Mouse (Mus musculus) stomach, postnatal 0 days (tissue): Measurements from ENCODE around the gene AW549877. TPM values are rescaled to one million over a fixed set of nuclear protein-coding genes. Genes with fewer than 3 reads are reported as not detected.

Source experiments
- ATAC-seq: fragments of 200-750 bp; cut with Nextera tagmentation; 2 replicates; pipeline ENCODE4 v1.8.0; 2017; ENCODE audit not compliant: low FRiP score, low TSS enrichment
- DNase-seq: peaks from one replicate; pipeline ENCODE4 v3.0.0-alpha.2; 2016; ENCODE audit warnings: low spot score
- H3K27ac ChIP-seq: fragments of 300-500 bp; sonication (generic); replicated peaks from 2 replicates; pipeline ENCODE4 v1.5.1; 2014; ENCODE audit warnings: mild to moderate bottlenecking, control low read depth
- H3K27me3 ChIP-seq: fragments of 300-500 bp; sonication (generic); 2 replicates; pipeline ENCODE4 v1.6.1; 2014; ENCODE audit warnings: low read length; ENCODE audit not compliant: control insufficient read depth, insufficient read depth
- H3K36me3 ChIP-seq: fragments of 300-500 bp; sonication (generic); 2 replicates; pipeline ENCODE4 v1.6.1; 2014; ENCODE audit warnings: low read length, mixed read lengths; ENCODE audit not compliant: control insufficient read depth, insufficient read depth
- H3K4me1 ChIP-seq: fragments of 300-500 bp; sonication (generic); replicated peaks from 2 replicates; pipeline ENCODE4 v1.6.1; 2014; ENCODE audit warnings: antibody characterized with exemption; ENCODE audit not compliant: control insufficient read depth, insufficient read depth
- H3K4me2 ChIP-seq: fragments of 300-500 bp; sonication (generic); replicated peaks from 2 replicates; pipeline ENCODE4 v1.6.1; 2014; ENCODE audit warnings: low read depth, mild to moderate bottlenecking, control low read depth, moderate library complexity
- H3K4me3 ChIP-seq: fragments of 300-500 bp; sonication (generic); 2 replicates; pipeline ENCODE4 v1.5.1; 2014; ENCODE audit warnings: low read depth, low read length, control low read depth
- H3K9ac ChIP-seq: fragments of 300-500 bp; sonication (generic); 2 replicates; pipeline ENCODE4 v1.6.1; 2014; ENCODE audit warnings: mild to moderate bottlenecking, low read length, control low read depth, mixed read lengths
- H3K9me3 ChIP-seq: fragments of 300-500 bp; sonication (generic); 2 replicates; pipeline ENCODE4 v1.6.1; 2016; ENCODE audit warnings: low read length; ENCODE audit not compliant: control insufficient read depth
- CTCF ChIP-seq: IDR thresholded peaks from 2 replicates; pipeline ENCODE4 v1.5.1; 2016; ENCODE audit warnings: antibody characterized with exemption, low read depth, mild to moderate bottlenecking, moderate library complexity
- EP300 ChIP-seq: optimal IDR thresholded peaks from 2 replicates; pipeline ENCODE3; 2016; ENCODE audit warnings: antibody characterized with exemption
- WGBS: fragments of 180-500 bp; shearing (Covaris S2); extraction: QIAGEN DNeasy Blood & Tissue Kit; methylation state at CpG from one replicate; pipeline ENCODE4 v1.1.7; 2014; 5-methylcytosine and 5-hydroxymethylcytosine counted together
- polyA plus RNA-seq: library from polyadenylated mRNA; unstranded; fragments of >200 nt; fragmentation: Nextera tagmentation; extraction: Ambion mirVana; gene quantifications from 2 replicates; pipeline ENCODE4 v1.2.1, GENCODE M21; 2015

Gene AW549877
- polyA plus RNA-seq, 1 experiment from 2014 or later, result 10.9 TPM

DNA sequence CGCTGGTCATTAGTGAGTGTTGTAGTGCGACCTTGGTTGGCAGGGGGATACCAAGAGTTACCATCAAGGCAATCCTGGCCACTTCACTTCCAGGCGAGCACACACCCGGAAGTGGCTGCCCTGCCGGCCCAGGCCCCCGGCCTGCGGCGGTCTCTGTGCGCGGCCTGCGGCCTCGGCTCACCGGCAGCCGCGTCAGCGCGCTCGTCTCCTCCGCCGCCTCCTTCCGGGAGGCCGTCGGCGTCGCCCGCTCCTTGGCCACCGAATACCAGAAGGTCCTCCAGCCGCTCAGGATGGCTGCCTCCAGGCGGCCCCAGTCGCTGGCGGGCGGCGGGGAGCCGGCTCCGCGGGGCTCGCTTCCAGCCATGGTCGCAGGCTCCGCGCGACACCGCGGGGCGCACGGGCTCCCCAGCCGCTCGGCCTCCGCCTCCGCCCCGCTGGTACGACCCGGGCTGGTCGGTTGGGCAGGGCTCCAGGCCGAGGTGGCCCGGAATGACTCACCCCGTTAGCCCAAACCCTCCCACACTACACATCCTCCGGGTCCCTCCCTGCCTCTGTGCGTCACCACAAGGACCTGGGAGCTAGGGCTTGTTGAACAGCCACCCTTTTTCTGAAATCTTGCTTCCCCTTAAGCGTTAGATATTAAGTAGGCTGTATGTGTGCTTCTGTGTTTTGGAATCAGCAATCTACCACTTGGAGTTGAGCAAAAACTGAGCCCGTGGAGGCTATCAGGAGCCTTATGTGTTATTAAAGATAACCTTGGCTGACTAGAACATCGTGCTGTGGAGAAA, 16.3 kb downstream of the AW549877 start, which contains the start of gene Fbxo4:
Gene Fbxo4, minus strand, starts transcription at position 513 of the 788 bp plus-strand sequence.
- peak within 1 kb of the TSS; percentile 70 for H3K4me2 ChIP-seq
- H3K27me3 ChIP-seq, result no peaks in the 10 kb centered on the region
- 1% methylated on average over 54 of the region's 61 CpGs for WGBS
- ATAC-seq (peak; percentile 100), DNase-seq (peak; percentile 90)
- peak within 1 kb of the TSS; percentile 81 for H3K4me3 ChIP-seq
- H3K27ac ChIP-seq, result peak within 1 kb of the TSS; percentile 99
- H3K36me3 ChIP-seq, result no peaks in the 10 kb centered on the region
- H3K9ac ChIP-seq, result peak within 1 kb of the TSS; percentile 96
- no peaks in the 10 kb centered on the region for H3K4me1 ChIP-seq
- H3K9me3 ChIP-seq, result no peaks in the 10 kb centered on the region
- TF ChIP-seq EP300 (no peak), CTCF (no peak)

DNA sequence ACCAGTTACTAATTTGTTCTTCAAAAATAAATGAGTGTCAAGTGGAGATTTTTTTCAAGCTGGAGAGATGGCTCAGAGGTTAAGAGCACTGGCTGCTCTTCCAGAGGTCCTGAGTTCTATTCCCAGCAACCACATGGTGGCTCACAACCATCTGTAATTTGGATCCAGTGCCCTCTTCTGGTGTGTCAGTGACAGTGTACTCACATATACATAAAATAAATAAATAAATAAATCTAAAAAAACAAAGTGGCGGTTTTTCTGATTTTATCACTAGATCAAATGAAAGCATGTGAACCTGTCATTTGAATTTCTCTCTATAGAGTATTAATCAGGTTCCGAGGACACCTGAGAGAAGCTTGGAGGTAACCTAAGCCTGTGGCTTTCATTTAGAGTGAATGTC, 17.3 kb downstream of the AW549877 start:
- Histone ChIP-seq H3K9me3 (no peaks in the 10 kb centered on the region), H3K27ac (no peak overlapping the region), H3K27me3 (no peaks in the 10 kb centered on the region), H3K9ac (no peak overlapping the region), H3K4me1 (no peaks in the 10 kb centered on the region), H3K36me3 (no peaks in the 10 kb centered on the region), H3K4me3 (no peak overlapping the region), H3K4me2 (no peak overlapping the region)
- WGBS, result 89% methylated on average over 2 of the region's 2 CpGs
- TF ChIP-seq EP300 (no peak), CTCF (peak; percentile 47)
- ATAC-seq (no peak), DNase-seq (no peak)

DNA sequence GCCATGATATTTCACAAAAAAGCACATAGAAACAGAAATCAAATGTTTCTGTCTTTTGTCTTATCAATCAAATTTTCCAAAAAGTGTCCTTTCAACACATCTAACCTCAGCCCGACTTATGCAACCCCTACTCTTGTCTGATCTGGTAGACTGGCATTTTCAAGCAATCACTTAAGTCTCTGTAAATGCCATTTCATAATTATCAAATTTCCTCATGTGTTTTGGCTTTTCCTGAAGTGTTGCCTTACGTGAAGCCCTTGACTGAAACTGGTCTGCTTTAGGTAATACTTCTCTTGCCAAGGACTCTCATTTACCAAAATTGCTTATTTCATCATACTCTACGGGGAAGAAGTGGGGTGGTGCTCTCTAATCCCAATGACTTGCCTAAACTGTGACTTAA, 22.2 kb downstream of the AW549877 start:
- WGBS, result 89% methylated on average over 3 of the region's 3 CpGs
- ATAC-seq, result no peak
- Histone ChIP-seq H3K4me2 (no peak overlapping the region), H3K9ac (no peak overlapping the region), H3K36me3 (0 out of 2 replicates have a peak, but pooled peaks cover 4% of the 10 kb centered on the region), H3K4me1 (no peaks in the 10 kb centered on the region), H3K27ac (no peak overlapping the region), H3K9me3 (no peaks in the 10 kb centered on the region), H3K4me3 (no peak overlapping the region), H3K27me3 (no peaks in the 10 kb centered on the region)
- TF ChIP-seq EP300 (no peak), CTCF (no peak)
- no peak for DNase-seq

DNA sequence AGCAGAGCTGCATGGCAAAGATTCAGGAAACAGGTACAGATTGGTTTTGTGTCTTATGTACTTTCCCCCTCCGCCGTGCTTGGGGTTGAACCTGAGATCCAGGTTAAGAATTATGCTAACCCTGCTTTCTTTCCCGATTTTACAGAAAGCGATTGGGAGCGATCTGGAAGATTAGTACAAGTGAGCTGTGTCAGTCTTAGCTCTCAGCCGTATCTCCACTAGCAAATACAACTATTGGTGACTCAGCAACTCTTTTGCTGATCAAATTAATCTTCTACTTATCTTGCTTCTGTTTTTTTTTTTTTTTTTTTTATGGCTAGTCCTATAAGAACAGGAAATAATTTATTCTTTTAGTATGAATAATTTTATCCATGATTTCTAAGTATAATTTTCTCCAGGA, 25.4 kb downstream of the AW549877 start:
- no peak for ATAC-seq

DNA sequence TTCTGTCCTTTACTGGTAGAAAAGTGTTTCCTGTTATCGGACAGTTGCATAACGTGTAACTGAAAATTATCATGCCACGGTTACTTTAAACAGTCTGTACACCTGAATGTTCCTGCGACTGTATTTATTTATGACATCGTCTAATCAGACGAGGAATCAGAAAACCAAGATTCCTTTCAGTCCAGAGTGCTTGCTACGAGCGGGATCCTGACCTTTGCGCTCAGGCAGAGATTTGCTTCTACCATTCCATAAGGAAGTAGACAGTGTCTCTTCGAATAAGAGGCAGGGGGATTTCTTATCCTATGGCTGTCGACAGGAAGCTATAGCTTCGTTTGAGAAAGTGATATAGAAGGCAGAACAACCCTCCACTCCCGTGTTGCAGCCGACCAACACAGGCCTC, 25.8 kb downstream of the AW549877 start:
- no peaks in the 10 kb centered on the region for H3K27me3 ChIP-seq
- H3K4me2 ChIP-seq, result no peak overlapping the region
- TF ChIP-seq CTCF (no peak), EP300 (no peak)
- DNase-seq (no peak), ATAC-seq (no peak)
- H3K4me3 ChIP-seq, result no peak overlapping the region
- 80% methylated on average over 14 of the region's 14 CpGs for WGBS
- H3K36me3 ChIP-seq, result 0 out of 2 replicates have a peak, but pooled peaks cover 4% of the 10 kb centered on the region
- H3K4me1 ChIP-seq, result no peaks in the 10 kb centered on the region
- no peak overlapping the region for H3K9ac ChIP-seq
- H3K9me3 ChIP-seq, result no peaks in the 10 kb centered on the region
- H3K27ac ChIP-seq, result no peak overlapping the region

More for the DNA sequence above, 25.4 kb downstream of the AW549877 start:
- no peak overlapping the region for H3K27ac ChIP-seq
- H3K4me3 ChIP-seq, result no peak overlapping the region
- no peak overlapping the region for H3K9ac ChIP-seq
- H3K4me2 ChIP-seq, result no peak overlapping the region
- no peaks in the 10 kb centered on the region for H3K9me3 ChIP-seq
- H3K27me3 ChIP-seq, result no peaks in the 10 kb centered on the region
- H3K4me1 ChIP-seq, result no peaks in the 10 kb centered on the region
- no peak for DNase-seq
- H3K36me3 ChIP-seq, result 0 out of 2 replicates have a peak, but pooled peaks cover 4% of the 10 kb centered on the region
- no peak for TF ChIP-seq EP300
- no peak for TF ChIP-seq CTCF
- WGBS, result 92% methylated on average over 6 of the region's 6 CpGs

DNA sequence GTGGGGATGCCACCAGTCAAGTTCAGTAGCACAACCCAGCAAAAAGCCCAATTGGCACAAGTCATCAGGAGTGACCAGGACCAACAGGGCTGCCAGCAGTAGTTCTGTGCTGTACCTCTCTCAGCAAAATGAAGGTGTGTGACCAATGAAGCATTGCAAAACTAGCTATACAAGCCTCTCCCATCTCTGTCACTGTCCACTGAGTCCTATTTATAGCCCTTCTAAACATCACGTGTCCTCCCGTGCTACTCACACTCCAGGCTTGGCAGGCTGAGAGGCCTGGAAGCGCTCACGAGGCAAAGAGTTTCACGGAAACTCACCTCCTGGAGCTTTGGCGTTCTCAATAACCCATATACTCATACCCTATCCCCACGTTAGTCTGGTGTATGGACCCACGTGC, 33.3 kb downstream of the AW549877 start:
- H3K9ac ChIP-seq, result no peak overlapping the region
- H3K4me3 ChIP-seq, result no peak overlapping the region
- H3K36me3 ChIP-seq, result no peaks in the 10 kb centered on the region
- H3K27me3 ChIP-seq, result no peaks in the 10 kb centered on the region
- ATAC-seq, result no peak
- TF ChIP-seq EP300 (no peak), CTCF (no peak)
- no peak for DNase-seq
- H3K27ac ChIP-seq, result no peak overlapping the region
- 71% methylated on average over 8 of the region's 8 CpGs for WGBS
- no peaks in the 10 kb centered on the region for H3K4me1 ChIP-seq
- H3K4me2 ChIP-seq, result no peak overlapping the region
- no peaks in the 10 kb centered on the region for H3K9me3 ChIP-seq
